Mouse (Mus musculus): Measurements from ENCODE around the gene Sirt7. TPM values are rescaled to one million over a fixed set of nuclear protein-coding genes. Genes with fewer than 3 reads are reported as not detected.
A peak's percentile ranks its signal among the peaks of the same experiment; 100 is the strongest.

Gene Sirt7
- total and polyA plus RNA-seq, 3 experiments = 72.3 to 78.2 TPM; not detected in 1

DNA sequence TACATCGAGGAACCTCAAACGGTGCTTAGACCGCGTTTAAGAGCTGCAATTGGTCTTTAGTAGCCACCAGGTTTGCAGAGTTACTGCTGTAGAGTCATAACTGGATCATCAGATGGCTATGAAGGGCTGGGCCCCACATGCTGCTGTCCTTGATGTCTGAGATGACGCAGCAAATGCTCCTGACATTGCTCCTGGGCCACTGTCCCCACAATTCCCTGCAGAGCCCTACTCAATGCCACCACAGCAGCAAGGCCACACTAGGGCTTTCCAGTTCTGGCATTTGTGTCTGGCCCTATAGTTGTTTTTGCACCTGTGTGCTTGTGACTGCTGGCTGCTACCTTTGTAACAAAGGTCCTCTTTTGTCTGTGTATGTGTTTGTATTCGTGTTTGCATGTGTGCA, 2.2 kb downstream of the Sirt7 start:
- no peak overlapping the region for H3K27ac ChIP-seq (ENCODE audit: control insufficient read depth, low read depth, low read length)
- no peak for DNase-seq (ENCODE audit: low read depth, low spot score)
- H3K79me2 ChIP-seq (ENCODE audit: control insufficient read depth, insufficient read depth, low read length, poor library complexity) = peaks cover 22% of the 10 kb centered on the region
- H3K9ac ChIP-seq (ENCODE audit: control insufficient read depth, low read depth, low read length, poor library complexity, severe bottlenecking) = no peak overlapping the region
- 0 out of 2 replicates have a peak, but pooled peaks have one; percentile 25 for TF ChIP-seq POLR2AphosphoS2 (IDR thresholded peaks at IDR 0.05; ENCODE audit: low read length)
- no peak for TF ChIP-seq ETS1 (IDR thresholded peaks at IDR 0.05; ENCODE audit: low read depth, low read length)
- no peak for TF ChIP-seq MYC (IDR thresholded peaks at IDR 0.05; ENCODE audit: low read depth, low read length)
- no peak for TF ChIP-seq HCFC1 (IDR thresholded peaks at IDR 0.05; ENCODE audit: low read depth, low read length)
- no peak for TF ChIP-seq ELF1 (IDR thresholded peaks at IDR 0.05; ENCODE audit: low read depth, low read length)
- TF ChIP-seq MXI1 (IDR thresholded peaks at IDR 0.05; ENCODE audit: low read depth, low read length) = no peak
- no peak overlapping the region for H3K4me3 ChIP-seq (ENCODE audit: control insufficient read depth in 1 of 2, insufficient read depth in 1 of 2, low read depth in 2 of 2, low read length in 2 of 2)
- no peaks in the 10 kb centered on the region for H3K27me3 ChIP-seq (ENCODE audit: control insufficient read depth in 1 of 2, insufficient read depth in 2 of 2, low read length in 2 of 2)
- peaks cover 7 to 11% of the 10 kb centered on the region in 2 experiments for H3K36me3 ChIP-seq (ENCODE audit: control insufficient read depth in 1 of 2, insufficient read depth in 2 of 2, low read length in 2 of 2)
- H3K4me1 ChIP-seq (ENCODE audit: control insufficient read depth in 1 of 2, insufficient read depth in 2 of 2, low read length in 2 of 2) = peaks cover 0 to 13% of the 10 kb centered on the region in 2 experiments; a peak in 2 of 4 replicates
- H3K9me3 ChIP-seq (replicated peaks; ENCODE audit: insufficient read depth, low read length) = no peaks in the 10 kb centered on the region

DNA sequence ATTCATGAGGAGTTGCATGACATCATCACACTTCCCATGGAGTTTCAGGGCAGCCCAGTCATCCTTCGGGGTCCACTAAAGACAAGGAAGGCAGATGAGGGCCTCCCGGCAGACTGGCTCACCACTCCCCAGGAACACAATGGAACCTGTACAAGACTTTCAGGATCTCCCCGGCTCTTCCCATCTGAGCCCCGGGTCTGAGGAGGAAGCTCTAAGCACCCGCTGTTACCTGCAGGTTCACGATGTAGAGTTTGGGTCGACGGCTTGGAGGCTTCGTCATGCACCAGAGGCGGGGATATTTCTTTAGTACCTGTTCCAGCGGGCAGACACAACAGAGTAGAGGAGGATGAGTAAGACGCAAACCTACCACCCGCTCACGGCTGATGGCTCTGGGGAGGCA, 4.8 kb downstream of the Sirt7 start:
- H3K79me2 ChIP-seq (ENCODE audit: control insufficient read depth, insufficient read depth, low read length, poor library complexity) = peaks cover 42% of the 10 kb centered on the region
- H3K4me3 ChIP-seq (ENCODE audit: control insufficient read depth in 1 of 2, insufficient read depth in 1 of 2, low read depth in 2 of 2, low read length in 2 of 2) = no peak overlapping the region
- peaks cover 0 to 17% of the 10 kb centered on the region in 2 experiments; a peak in 3 of 4 replicates for H3K4me1 ChIP-seq (ENCODE audit: control insufficient read depth in 1 of 2, insufficient read depth in 2 of 2, low read length in 2 of 2)
- no peaks in the 10 kb centered on the region for H3K27me3 ChIP-seq (ENCODE audit: control insufficient read depth in 1 of 2, insufficient read depth in 2 of 2, low read length in 2 of 2)
- H3K36me3 ChIP-seq (ENCODE audit: control insufficient read depth in 1 of 2, insufficient read depth in 2 of 2, low read length in 2 of 2) = peaks cover 7 to 12% of the 10 kb centered on the region in 2 experiments
- H3K9me3 ChIP-seq (replicated peaks; ENCODE audit: insufficient read depth, low read length) = no peaks in the 10 kb centered on the region
- TF ChIP-seq ETS1 (IDR thresholded peaks at IDR 0.05; ENCODE audit: low read depth, low read length) = no peak
- no peak for TF ChIP-seq POLR2AphosphoS2 (IDR thresholded peaks at IDR 0.05; ENCODE audit: low read length)
- no peak for TF ChIP-seq KAT2A (conservative IDR thresholded peaks at IDR 0.05; ENCODE audit: low read depth, low read length)
- TF ChIP-seq EP300 (IDR thresholded peaks at IDR 0.05; ENCODE audit: low read depth in 1 of 2, low read length in 2 of 2) = no peak
- TF ChIP-seq GABPA (IDR thresholded peaks at IDR 0.05; ENCODE audit: low read depth, low read length) = no peak
- TF ChIP-seq NRF1 (IDR thresholded peaks at IDR 0.05; ENCODE audit: insufficient read depth, low read depth, low read length, poor library complexity, severe bottlenecking) = no peak
- TF ChIP-seq ZMIZ1 (IDR thresholded peaks at IDR 0.05; ENCODE audit: low read depth, low read length) = no peak
- TF ChIP-seq BHLHE40 (IDR thresholded peaks at IDR 0.05; ENCODE audit: borderline replicate concordance, low read depth, low read length) = no peak
- TF ChIP-seq TBP (IDR thresholded peaks at IDR 0.05; ENCODE audit: low read depth, low read length) = no peak
- TF ChIP-seq MAZ (IDR thresholded peaks at IDR 0.05; ENCODE audit: low read depth, low read length) = no peak
- H3K9ac ChIP-seq (ENCODE audit: control insufficient read depth, low read depth, low read length, poor library complexity, severe bottlenecking) = no peak overlapping the region
- H3K27ac ChIP-seq (ENCODE audit: control insufficient read depth, low read depth, low read length) = no peak overlapping the region
- no peak for DNase-seq (ENCODE audit: low read depth, low spot score)

Data from MEL (cell line).